Mouse (Mus musculus) forebrain, embryonic 14.5 days (tissue): ENCODE measurements around the gene Gnaq. TPM values are rescaled to one million over a fixed set of nuclear protein-coding genes. Genes with fewer than 3 reads are reported as not detected.

Source experiments
- ATAC-seq: fragments of 200-750 bp; cut with Nextera tagmentation; 2 replicates; pipeline ENCODE4 v1.8.0; 2017; ENCODE audit warnings: mild to moderate bottlenecking, moderate library complexity
- DNase-seq: peaks from one replicate; pipeline ENCODE4 v3.0.0-alpha.2; 2015; ENCODE audit warnings: low spot score
- H3K27ac ChIP-seq: fragments of 300-500 bp; sonication (generic); 2 replicates; pipeline ENCODE4 v1.5.1; 2014; ENCODE audit warnings: low read depth, mild to moderate bottlenecking, control low read depth, low read length, moderate library complexity
- H3K27me3 ChIP-seq: fragments of 300-500 bp; sonication (generic); replicated peaks from 2 replicates; pipeline ENCODE4 v1.6.1; 2014; ENCODE audit warnings: low read length, control low read depth, mixed read lengths; ENCODE audit not compliant: control insufficient read depth, insufficient read depth
- H3K36me3 ChIP-seq: fragments of 300-500 bp; sonication (generic); 2 replicates; pipeline ENCODE4 v1.6.1; 2014; ENCODE audit warnings: low read length, control low read depth; ENCODE audit not compliant: control insufficient read depth, insufficient read depth
- H3K4me1 ChIP-seq: fragments of 300-500 bp; sonication (generic); 2 replicates; pipeline ENCODE4 v1.6.1; 2014; ENCODE audit warnings: antibody characterized with exemption, low read length, control low read depth; ENCODE audit not compliant: control insufficient read depth, insufficient read depth
- H3K4me2 ChIP-seq: fragments of 300-500 bp; sonication (generic); 2 replicates; pipeline ENCODE4 v1.6.1; 2014; ENCODE audit warnings: mild to moderate bottlenecking, control low read depth, low read length
- H3K4me3 ChIP-seq: fragments of 300-500 bp; sonication (generic); 2 replicates; pipeline ENCODE4 v1.5.1; 2014; ENCODE audit warnings: low read depth, low read length, control low read depth
- H3K9ac ChIP-seq: fragments of 300-500 bp; sonication (generic); 2 replicates; pipeline ENCODE4 v1.6.1; 2014; ENCODE audit warnings: mild to moderate bottlenecking, low read length, control low read depth, moderate library complexity
- H3K9me3 ChIP-seq: fragments of 300-500 bp; sonication (generic); replicated peaks from 2 replicates; pipeline ENCODE4 v1.6.1; 2016; ENCODE audit warnings: low read length, control low read depth, mixed read lengths; ENCODE audit not compliant: control insufficient read depth
- WGBS: fragments of 180-500 bp; shearing (Covaris S2); extraction: QIAGEN DNeasy Blood & Tissue Kit; methylation state at CpG from one replicate; pipeline ENCODE4 v1.1.7; 2014; 5-methylcytosine and 5-hydroxymethylcytosine counted together
- polyA plus RNA-seq: library from polyadenylated mRNA; unstranded; fragments of >200 nt; fragmentation: Nextera tagmentation; extraction: Ambion mirVana; gene quantifications from 2 replicates; pipeline ENCODE4 v1.2.1, GENCODE M21; 2014

The Gnaq gene
- polyA plus RNA-seq, 1 experiment from 2014 or later, result 47.6 TPM

- ATAC-seq, result no peak
- H3K4me2 ChIP-seq, result no peak overlapping the region
- H3K36me3 ChIP-seq, result peaks cover 16% of the 10 kb centered on the region
- no peak overlapping the region for H3K27ac ChIP-seq
- DNase-seq, result no peak
- WGBS, result 88% methylated on average over 3 of the region's 3 CpGs
- no peaks in the 10 kb centered on the region for H3K9me3 ChIP-seq
- H3K4me3 ChIP-seq, result no peak overlapping the region
- no peaks in the 10 kb centered on the region for H3K27me3 ChIP-seq
- no peak overlapping the region for H3K9ac ChIP-seq
- H3K4me1 ChIP-seq, result no peaks in the 10 kb centered on the region
These were observed 89.9 kb downstream of the Gnaq start for GRCm38 (mm10) chr19:16222526-16222925.

- Histone ChIP-seq H3K4me1 (no peaks in the 10 kb centered on the region), H3K4me2 (no peak overlapping the region), H3K9ac (no peak overlapping the region), H3K4me3 (no peak overlapping the region), H3K9me3 (no peaks in the 10 kb centered on the region), H3K36me3 (peaks cover 16% of the 10 kb centered on the region), H3K27me3 (no peaks in the 10 kb centered on the region), H3K27ac (no peak overlapping the region)
- 94% methylated on average over 3 of the region's 3 CpGs for WGBS
- no peak for ATAC-seq
- DNase-seq, result no peak
These were observed 90.5 kb downstream of the Gnaq start for GRCm38 (mm10) chr19:16223126-16223525.

DNA sequence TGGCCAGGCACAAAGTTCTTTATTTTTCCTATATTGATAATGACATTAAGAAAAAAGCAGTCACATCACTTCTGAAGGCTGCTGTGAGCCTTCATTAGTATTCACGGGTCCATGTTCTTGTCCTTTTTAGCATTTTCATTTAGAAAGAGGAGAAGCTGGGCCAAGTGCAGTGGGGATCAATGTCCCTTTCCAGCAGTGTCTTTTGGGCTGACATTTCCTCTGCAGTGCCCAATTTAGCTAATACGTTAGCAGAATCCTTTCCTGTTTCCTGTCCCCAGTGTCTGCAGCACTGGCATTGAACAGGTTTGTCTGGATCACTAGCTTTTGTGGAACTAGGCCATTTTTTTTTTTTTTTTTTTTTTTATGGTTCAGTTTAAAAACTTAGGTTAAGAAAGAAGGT, 92.2 kb downstream of the Gnaq start:
- ATAC-seq (no peak), DNase-seq (no peak)
- Histone ChIP-seq H3K27ac (no peak overlapping the region), H3K9ac (no peak overlapping the region), H3K36me3 (peaks cover 13% of the 10 kb centered on the region), H3K27me3 (no peaks in the 10 kb centered on the region), H3K9me3 (no peaks in the 10 kb centered on the region), H3K4me2 (no peak overlapping the region), H3K4me3 (no peak overlapping the region), H3K4me1 (no peaks in the 10 kb centered on the region)
- WGBS, result 46% methylated on average over 2 of the region's 2 CpGs

DNA sequence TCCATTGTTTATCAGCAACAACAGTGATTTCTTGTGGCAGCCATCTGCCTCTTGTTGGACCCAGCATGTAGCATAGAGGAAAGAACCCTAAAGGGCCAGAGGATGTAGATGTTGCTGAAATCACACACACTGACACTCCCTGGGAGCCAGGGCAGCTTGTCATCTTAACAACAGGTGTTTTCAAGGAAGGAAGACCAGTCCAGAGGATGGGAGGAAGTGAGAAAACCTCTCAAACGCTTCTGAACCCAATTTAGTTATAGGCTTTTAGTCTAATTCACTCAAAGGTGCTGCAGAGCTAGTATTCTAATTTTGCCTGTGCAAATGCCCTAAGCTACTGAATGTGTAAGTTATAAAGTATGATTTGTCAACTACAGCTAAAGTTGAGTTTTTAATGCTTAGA, 99.0 kb downstream of the Gnaq start:
- 93% methylated on average over 1 of the region's 1 CpGs for WGBS
- DNase-seq, result no peak
- Histone ChIP-seq H3K36me3 (no peaks in the 10 kb centered on the region), H3K27me3 (no peaks in the 10 kb centered on the region), H3K4me3 (no peak overlapping the region), H3K9me3 (no peaks in the 10 kb centered on the region), H3K9ac (no peak overlapping the region), H3K27ac (no peak overlapping the region), H3K4me2 (no peak overlapping the region), H3K4me1 (no peaks in the 10 kb centered on the region)
- no peak for ATAC-seq

DNA sequence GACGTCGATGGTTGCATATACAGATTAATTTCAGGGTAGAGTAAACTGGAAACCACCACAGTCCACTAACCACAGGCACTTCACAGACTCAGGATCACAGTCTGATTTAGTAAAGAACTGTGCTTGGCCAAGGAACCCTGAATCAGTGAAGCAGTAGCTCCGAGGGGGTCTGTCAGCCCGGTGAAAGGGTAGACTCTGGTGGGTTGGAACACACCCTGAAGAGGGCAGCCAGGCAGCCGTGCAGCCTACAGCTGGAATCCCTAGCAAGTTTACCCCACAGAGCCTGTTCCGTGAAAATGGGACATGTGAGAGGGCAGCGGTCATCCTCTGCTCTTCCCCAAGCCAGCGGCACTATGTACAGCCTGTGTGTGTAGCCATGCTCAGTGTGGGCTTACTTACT, 103.0 kb downstream of the Gnaq start:
- Histone ChIP-seq H3K9me3 (no peaks in the 10 kb centered on the region), H3K27ac (no peak overlapping the region), H3K4me3 (no peak overlapping the region), H3K4me2 (no peak overlapping the region), H3K27me3 (no peaks in the 10 kb centered on the region), H3K36me3 (no peaks in the 10 kb centered on the region), H3K9ac (no peak overlapping the region), H3K4me1 (peaks cover 24% of the 10 kb centered on the region)
- no peak for ATAC-seq
- no peak for DNase-seq
- WGBS, result 93% methylated on average over 8 of the region's 8 CpGs

- Histone ChIP-seq H3K4me2 (no peak overlapping the region), H3K4me1 (peaks cover 24% of the 10 kb centered on the region), H3K4me3 (no peak overlapping the region), H3K9me3 (no peaks in the 10 kb centered on the region), H3K27ac (no peak overlapping the region), H3K27me3 (no peaks in the 10 kb centered on the region), H3K9ac (no peak overlapping the region), H3K36me3 (no peaks in the 10 kb centered on the region)
- whole genome bisulfite sequencing, result 88% methylated on average over 1 of the region's 1 CpGs
- no peak for DNase-seq
- ATAC-seq, result no peak
These were observed 104.4 kb downstream of the Gnaq start for GRCm38 (mm10) chr19:16237034-16237433.

GRCm38 (mm10) chr19:16238072-16238471, 105.4 kb downstream of the Gnaq start:
- no peaks in the 10 kb centered on the region for H3K27me3 ChIP-seq
- 70% methylated on average over 4 of the region's 4 CpGs for WGBS
- DNase-seq (no peak), ATAC-seq (no peak)
- no peaks in the 10 kb centered on the region for H3K9me3 ChIP-seq
- H3K4me1 ChIP-seq, result peaks cover 24% of the 10 kb centered on the region
- H3K36me3 ChIP-seq, result no peaks in the 10 kb centered on the region
- H3K4me3 ChIP-seq, result no peak overlapping the region
- no peak overlapping the region for H3K4me2 ChIP-seq
- no peak overlapping the region for H3K9ac ChIP-seq
- H3K27ac ChIP-seq, result 0 out of 2 replicates have a peak overlapping the region, but pooled peaks have one; percentile 35

GRCm38 (mm10) chr19:16238512-16238911, 105.9 kb downstream of the Gnaq start:
- no peak overlapping the region for H3K9ac ChIP-seq
- 0 out of 2 replicates have a peak overlapping the region, but pooled peaks have one; percentile 35 for H3K27ac ChIP-seq
- no peaks in the 10 kb centered on the region for H3K27me3 ChIP-seq
- H3K4me2 ChIP-seq, result no peak overlapping the region
- peaks cover 25% of the 10 kb centered on the region for H3K4me1 ChIP-seq
- ATAC-seq (no peak; the same call in 1 of the 2 replicates), DNase-seq (peak; percentile 30)
- no peaks in the 10 kb centered on the region for H3K36me3 ChIP-seq
- 29% methylated on average over 2 of the region's 2 CpGs for WGBS
- no peaks in the 10 kb centered on the region for H3K9me3 ChIP-seq
- no peak overlapping the region for H3K4me3 ChIP-seq

DNA sequence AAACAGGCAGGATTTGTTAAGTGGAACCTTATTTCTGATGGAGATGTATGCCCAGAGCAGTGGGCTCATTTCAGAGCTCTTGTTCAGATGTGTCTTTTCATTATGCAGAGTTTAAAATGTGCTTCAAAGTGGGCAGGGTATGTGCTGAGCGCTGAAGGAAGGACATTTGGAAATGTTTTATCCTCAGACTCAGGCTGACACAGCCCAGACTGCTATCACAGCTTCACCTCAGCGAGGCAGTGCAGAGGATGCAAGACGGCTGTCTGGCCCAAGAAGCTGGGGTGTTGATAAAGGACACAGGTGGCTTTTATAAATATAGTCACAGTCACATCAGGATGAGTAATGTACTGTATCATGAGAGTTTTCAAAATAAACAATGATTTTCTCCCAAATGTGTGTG, 110.1 kb downstream of the Gnaq start:
- no peaks in the 10 kb centered on the region for H3K36me3 ChIP-seq
- DNase-seq (no peak), ATAC-seq (0 out of 2 replicates have a peak, but pooled peaks have one; percentile 19)
- no peak overlapping the region for H3K27ac ChIP-seq
- H3K9ac ChIP-seq, result no peak overlapping the region
- 74% methylated on average over 3 of the region's 3 CpGs for WGBS
- H3K4me3 ChIP-seq, result no peak overlapping the region
- H3K4me1 ChIP-seq, result peaks cover 26% of the 10 kb centered on the region
- no peaks in the 10 kb centered on the region for H3K9me3 ChIP-seq
- H3K27me3 ChIP-seq, result no peaks in the 10 kb centered on the region
- H3K4me2 ChIP-seq, result no peak overlapping the region
